Comparison of ENCODE assay signal across 16 mouse cellular contexts in the genomic region with DNA sequence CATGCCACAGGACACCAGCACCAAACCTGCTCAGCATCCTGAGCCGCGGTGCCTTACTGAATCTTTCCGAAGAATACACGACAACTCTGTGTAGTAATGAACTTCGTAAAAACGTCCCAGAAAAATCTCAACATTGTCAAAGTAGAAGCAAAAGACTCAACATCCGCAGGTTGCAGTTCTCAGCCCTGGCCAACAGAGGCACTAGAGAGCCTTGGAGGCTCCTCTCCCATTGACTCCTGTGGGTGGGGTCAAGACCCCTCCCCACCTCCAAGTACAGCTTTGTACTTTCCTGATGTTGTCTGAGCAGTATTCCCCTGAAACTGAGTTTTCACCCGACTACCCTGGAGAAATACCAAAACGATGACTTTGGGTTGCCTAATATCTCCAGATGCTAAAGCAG.
A peak's percentile ranks its signal among the peaks of the same experiment; 100 is the strongest.
DNase-seq lines count a peak whose midpoint lies in the region; ATAC-seq and TF ChIP-seq lines count a peak whose summit lies in the region.
"Had no signal": no experiment of that assay in that cellular context is flagged by ENCODE, and none has a peak within 500 bp of the region (broad histone marks: within the 10 kb centered on the region; RNA-seq: fewer than 3 reads in every experiment).

No protein-coding gene starts in this region.

- DNase-seq in liver, embryonic 14.5 days (ENCODE audit: low read depth in 3 of 3, low spot score in 3 of 3) = no peak
- DNase-seq in liver = no peak
- DNase-seq in CH12.LX (ENCODE audit: extremely low read depth) = no peak
- peak; percentile 67 for DNase-seq in ES-CJ7 (ENCODE audit: low read depth, low spot score)
- DNase-seq in naive thymus-derived CD4-positive, alpha-beta T cell, adult 2 months (ENCODE audit: low read depth) = peak; percentile 40
- DNase-seq in cerebellum, postnatal 14 days = no peak
- no peak for DNase-seq in midbrain, embryonic 14.5 days
- DNase-seq: adrenal gland, adult 8-10 months; cerebellum, postnatal 25 days; gastrocnemius, postnatal 14 days; layer of hippocampus, adult 9-11 months; left cerebral cortex, postnatal 4 days had no signal

- H3K4me3 ChIP-seq in liver, embryonic 14.5 days (ENCODE audit: insufficient read depth in 1 of 2, low read depth in 2 of 2, low read length in 2 of 2) = no peak overlapping the region
- H3K4me3 ChIP-seq in CH12.LX (replicated peaks in 1 of 3; ENCODE audit: low read depth in 2 of 3, low read length in 2 of 3, poor library complexity in 1 of 3) = no peak overlapping the region
- no peak overlapping the region for H3K4me3 ChIP-seq in midbrain, embryonic 14.5 days (replicated peaks; ENCODE audit: low read depth, low read length)
- H3K4me3 ChIP-seq: embryonic facial prominence, embryonic 12.5 days; midbrain, embryonic 12.5 days; neural tube, embryonic 12.5 days had no signal

- dilution Hi-C loops in CH12.LX (cut with MboI; ENCODE audit: extremely low pct_ligation_motif_present, extremely low pct_unique_long_range_greater_than_20kb, low sequenced_read_pairs) = no loop called here

- H3K4me2 ChIP-seq in liver, embryonic 14.5 days (ENCODE audit: low read depth) = no peak overlapping the region
- no peak overlapping the region for H3K4me2 ChIP-seq in CH12.LX (ENCODE audit: insufficient read depth, low read depth, poor library complexity, severe bottlenecking)
- no peak overlapping the region for H3K4me2 ChIP-seq in midbrain, embryonic 14.5 days (ENCODE audit: low read length)
- H3K4me2 ChIP-seq: embryonic facial prominence, embryonic 12.5 days; hindbrain, embryonic 14.5 days; midbrain, embryonic 12.5 days; neural tube, embryonic 12.5 days had no signal

- no peak overlapping the region for H3K27ac ChIP-seq in liver, embryonic 14.5 days
- H3K27ac ChIP-seq in CH12.LX (ENCODE audit: insufficient read depth, low read depth) = no peak overlapping the region
- no peak overlapping the region for H3K27ac ChIP-seq in midbrain, embryonic 14.5 days (replicated peaks; ENCODE audit: low read depth, low read length)
- H3K27ac ChIP-seq: embryonic facial prominence, embryonic 12.5 days; hindbrain, embryonic 14.5 days; midbrain, embryonic 12.5 days; neural tube, embryonic 12.5 days had no signal

- no peak for TF ChIP-seq EP300 in liver, embryonic 14.5 days (IDR thresholded peaks at IDR 0.05; ENCODE audit: low read depth)
- no peak for TF ChIP-seq EP300 in CH12.LX (IDR thresholded peaks at IDR 0.05; ENCODE audit: low read length)

- peak; percentile 45 for TF ChIP-seq CTCF in liver, embryonic 14.5 days (IDR thresholded peaks at IDR 0.05; ENCODE audit: low read depth)
- TF ChIP-seq CTCF in CH12.LX (conservative IDR thresholded peaks at IDR 0.05 in 1 of 2, IDR thresholded peaks at IDR 0.05 in 1 of 2; ENCODE audit: low read depth in 2 of 2, low read length in 2 of 2) = peak; percentile 25 to 70; a peak in 3 of 4 replicates

- no peak; the same call in none of the 2 replicates for TF ChIP-seq RAD21 in CH12.LX (IDR thresholded peaks at IDR 0.05; ENCODE audit: low read depth, low read length)

- no peaks in the 10 kb centered on the region for H3K4me1 ChIP-seq in liver, embryonic 14.5 days (replicated peaks; ENCODE audit: control insufficient read depth in 2 of 2, insufficient read depth in 2 of 2, low read length in 1 of 2)
- no peaks in the 10 kb centered on the region; a peak in 1 of 4 replicates for H3K4me1 ChIP-seq in CH12.LX (ENCODE audit: control insufficient read depth in 1 of 2, insufficient read depth in 2 of 2)
- 0 out of 2 replicates have a peak, but pooled peaks cover 3% of the 10 kb centered on the region for H3K4me1 ChIP-seq in midbrain, embryonic 14.5 days (ENCODE audit: control insufficient read depth, insufficient read depth, low read length)
- H3K4me1 ChIP-seq: embryonic facial prominence, embryonic 12.5 days; midbrain, embryonic 12.5 days; neural tube, embryonic 12.5 days had no signal

- no peak overlapping the region for H3K9ac ChIP-seq in liver, embryonic 14.5 days (replicated peaks)
- no peak overlapping the region for H3K9ac ChIP-seq in CH12.LX (ENCODE audit: insufficient read depth, low read depth)
- no peak overlapping the region for H3K9ac ChIP-seq in midbrain, embryonic 14.5 days (replicated peaks; ENCODE audit: low read length)
- H3K9ac ChIP-seq: embryonic facial prominence, embryonic 12.5 days; hindbrain, embryonic 14.5 days; midbrain, embryonic 12.5 days; neural tube, embryonic 12.5 days had no signal

- in situ Hi-C loops in CH12.LX (cut with MboI; ENCODE audit: low pct_ligation_motif_present, low pct_unique_long_range_greater_than_20kb, low sequenced_read_pairs) = loop anchor here (25.0 kb wide), 1 partner anchor 121 kb away; no protein-coding TSS in a partner anchor

- H3K79me2 ChIP-seq in CH12.LX (replicated peaks; ENCODE audit: control insufficient read depth, extremely low read depth, insufficient read depth, poor library complexity, severe bottlenecking) = no peaks in the 10 kb centered on the region

- H3K36me3 ChIP-seq in liver, embryonic 14.5 days (replicated peaks; ENCODE audit: control insufficient read depth, insufficient read depth, low read depth) = no peaks in the 10 kb centered on the region
- H3K36me3 ChIP-seq in CH12.LX (replicated peaks in 1 of 2; ENCODE audit: control insufficient read depth in 1 of 2, insufficient read depth in 1 of 2, low read length in 1 of 2) = no peaks in the 10 kb centered on the region
- H3K36me3 ChIP-seq in midbrain, embryonic 14.5 days (ENCODE audit: control insufficient read depth, insufficient read depth, low read length) = no peaks in the 10 kb centered on the region
- H3K36me3 ChIP-seq: embryonic facial prominence, embryonic 12.5 days; midbrain, embryonic 12.5 days; neural tube, embryonic 12.5 days had no signal

- 87% methylated on average over 9 of the region's 9 CpGs for WGBS in liver, embryonic 14.5 days (ENCODE audit: insufficient replicate concordance)
- 93% methylated on average over 9 of the region's 9 CpGs for WGBS in midbrain, embryonic 14.5 days

- no peak for TF ChIP-seq POLR2A in CH12.LX (IDR thresholded peaks at IDR 0.05; ENCODE audit: low read depth, low read length)

- no peaks in the 10 kb centered on the region for H3K27me3 ChIP-seq in liver, embryonic 14.5 days (ENCODE audit: control insufficient read depth, insufficient read depth, low read length)
- H3K27me3 ChIP-seq in CH12.LX (replicated peaks) = no peaks in the 10 kb centered on the region
- no peaks in the 10 kb centered on the region for H3K27me3 ChIP-seq in midbrain, embryonic 14.5 days (ENCODE audit: control insufficient read depth, insufficient read depth, low read length)
- H3K27me3 ChIP-seq: embryonic facial prominence, embryonic 12.5 days; neural tube, embryonic 12.5 days had no signal

- ATAC-seq in liver, embryonic 14.5 days (ENCODE audit: insufficient read depth) = no peak
- ATAC-seq in midbrain, embryonic 14.5 days (ENCODE audit: low FRiP score, low TSS enrichment) = no peak

- H3K9me3 ChIP-seq in liver, embryonic 14.5 days (ENCODE audit: control insufficient read depth, low read length) = no peaks in the 10 kb centered on the region
- H3K9me3 ChIP-seq in CH12.LX (replicated peaks; ENCODE audit: low read length) = no peaks in the 10 kb centered on the region
- H3K9me3 ChIP-seq in midbrain, embryonic 14.5 days (ENCODE audit: control insufficient read depth, low read length) = no peaks in the 10 kb centered on the region
- H3K9me3 ChIP-seq: embryonic facial prominence, embryonic 12.5 days; midbrain, embryonic 12.5 days; neural tube, embryonic 12.5 days had no signal

TF ChIP-seq in CH12.LX, 34 proteins besides CTCF, POLR2A, EP300 and RAD21:
- TF ChIP-seq ZC3H11A (IDR thresholded peaks at IDR 0.05; ENCODE audit: low read depth, low read length) (no peak), ZKSCAN1 (IDR thresholded peaks at IDR 0.05; ENCODE audit: borderline replicate concordance, low read depth, low read length) (no peak), MAZ (IDR thresholded peaks at IDR 0.05; ENCODE audit: low read depth, low read length) (no peak), NELFE (IDR thresholded peaks at IDR 0.05; ENCODE audit: low read depth, low read length) (no peak), CHD2 (IDR thresholded peaks at IDR 0.05; ENCODE audit: low read length) (no peak), SIN3A (IDR thresholded peaks at IDR 0.05; ENCODE audit: low read length) (no peak), POLR2AphosphoS2 (IDR thresholded peaks at IDR 0.05; ENCODE audit: low read depth, low read length) (no peak)

Comparison
In these comparisons a context has a peak if more than half of its experiments do, and no peak if none do; other contexts are left out.
1. DNase-seq: peak in ES-CJ7 (single experiment) and naive thymus-derived CD4-positive, alpha-beta T cell, adult 2 months (single experiment); none in liver, embryonic 14.5 days (0 of 3), liver (single experiment), CH12.LX (single experiment), cerebellum, postnatal 14 days (0 of 2) and midbrain, embryonic 14.5 days (single experiment).